Mouse (Mus musculus) neural tube, embryonic 15.5 days (tissue): ENCODE results near the gene Erc2. TPM values are rescaled to one million over a fixed set of nuclear protein-coding genes. Genes with fewer than 3 reads are reported as not detected.

Source experiments
- ATAC-seq: fragments of 200-750 bp; cut with Nextera tagmentation; 2 replicates; pipeline ENCODE4 v1.8.0; 2017; ENCODE audit warnings: mild to moderate bottlenecking, moderate TSS enrichment, moderate library complexity; ENCODE audit not compliant: low FRiP score
- H3K27ac ChIP-seq: fragments of 300-500 bp; sonication (generic); replicated peaks from 2 replicates; pipeline ENCODE4 v1.5.1; 2015; ENCODE audit warnings: mild to moderate bottlenecking, inconsistent platforms
- H3K27me3 ChIP-seq: fragments of 300-500 bp; sonication (generic); replicated peaks from 2 replicates; pipeline ENCODE4 v1.6.1; 2015; ENCODE audit warnings: inconsistent platforms
- H3K36me3 ChIP-seq: fragments of 300-500 bp; sonication (generic); 2 replicates; pipeline ENCODE4 v1.6.1; 2015; ENCODE audit warnings: inconsistent platforms
- H3K4me1 ChIP-seq: fragments of 300-500 bp; sonication (generic); 2 replicates; pipeline ENCODE4 v1.6.1; 2015; ENCODE audit warnings: inconsistent platforms
- H3K4me2 ChIP-seq: fragments of 300-500 bp; sonication (generic); 2 replicates; pipeline ENCODE4 v1.6.1; 2015; ENCODE audit warnings: inconsistent platforms, mild to moderate bottlenecking, moderate library complexity
- H3K4me3 ChIP-seq: fragments of 300-500 bp; sonication (generic); replicated peaks from 2 replicates; pipeline ENCODE4 v1.5.1; 2015; ENCODE audit warnings: mild to moderate bottlenecking, inconsistent platforms
- H3K9ac ChIP-seq: fragments of 300-500 bp; sonication (generic); replicated peaks from 2 replicates; pipeline ENCODE4 v1.6.1; 2015; ENCODE audit warnings: mild to moderate bottlenecking, inconsistent platforms
- H3K9me3 ChIP-seq: fragments of 300-500 bp; sonication (generic); replicated peaks from 2 replicates; pipeline ENCODE4 v1.6.1; 2016; ENCODE audit warnings: inconsistent platforms
- WGBS: fragments of 180-500 bp; shearing (Covaris S2); methylation state at CpG from one replicate; pipeline ENCODE4 v1.1.7; 2015; ENCODE audit warnings: mixed read lengths; 5-methylcytosine and 5-hydroxymethylcytosine counted together
- polyA plus RNA-seq: library from polyadenylated mRNA; unstranded; fragments of >200 nt; fragmentation: Nextera tagmentation; extraction: Ambion mirVana; gene quantifications from 2 replicates; pipeline ENCODE4 v1.2.1, GENCODE M21; 2015

Gene Erc2
- polyA plus RNA-seq, 1 experiment from 2014 or later: 80.3 TPM

DNA sequence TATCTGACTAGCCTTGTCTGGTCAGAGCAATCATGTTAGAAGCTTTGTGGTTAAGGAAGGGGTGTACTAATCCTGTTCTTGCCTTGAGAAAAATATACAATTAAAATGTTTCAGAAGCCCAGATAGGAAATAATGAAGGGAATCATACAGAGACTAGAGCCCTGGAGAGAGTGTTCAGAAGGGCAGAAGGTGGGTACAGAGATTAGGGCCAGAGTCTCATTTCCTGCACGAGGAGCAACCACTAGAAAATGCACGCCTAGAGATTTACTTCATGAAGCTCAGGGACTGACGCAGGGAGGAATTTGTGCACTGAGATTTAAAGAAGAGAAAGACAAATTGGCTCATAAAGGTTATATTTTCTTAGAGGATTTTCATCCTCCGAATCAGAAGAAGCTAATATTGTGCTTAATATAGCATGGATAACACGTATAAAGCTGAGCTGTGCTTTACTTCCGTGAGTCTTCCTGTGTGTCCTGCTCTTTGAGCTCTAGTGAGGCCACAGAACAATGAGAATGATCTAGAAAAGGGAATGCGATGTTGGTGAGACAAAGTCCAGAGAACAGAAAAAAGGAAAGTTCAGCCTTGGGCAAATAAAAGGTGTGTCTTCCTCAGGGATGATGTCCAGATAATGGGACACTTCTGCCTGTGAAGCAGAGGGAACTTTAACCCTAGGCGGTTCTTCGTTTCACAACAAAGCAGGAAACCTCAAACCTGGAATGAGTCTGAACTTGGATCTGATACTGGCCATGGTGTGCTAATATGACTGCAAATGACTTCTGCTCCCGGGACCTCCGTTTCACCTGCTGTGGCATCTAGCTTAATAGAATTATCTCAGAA is 45.0 kb downstream of the Erc2 start:
- H3K27ac ChIP-seq: no peak overlapping the region
- no peak overlapping the region for H3K9ac ChIP-seq
- peaks cover 7% of the 10 kb centered on the region; the same call in 1 of the 2 replicates for H3K4me1 ChIP-seq
- H3K4me3 ChIP-seq: no peak overlapping the region
- no peaks in the 10 kb centered on the region for H3K9me3 ChIP-seq
- no peak for ATAC-seq
- WGBS: 84% methylated on average over 11 of the region's 11 CpGs
- no peaks in the 10 kb centered on the region for H3K27me3 ChIP-seq
- no peak overlapping the region for H3K4me2 ChIP-seq
- H3K36me3 ChIP-seq: no peaks in the 10 kb centered on the region

DNA sequence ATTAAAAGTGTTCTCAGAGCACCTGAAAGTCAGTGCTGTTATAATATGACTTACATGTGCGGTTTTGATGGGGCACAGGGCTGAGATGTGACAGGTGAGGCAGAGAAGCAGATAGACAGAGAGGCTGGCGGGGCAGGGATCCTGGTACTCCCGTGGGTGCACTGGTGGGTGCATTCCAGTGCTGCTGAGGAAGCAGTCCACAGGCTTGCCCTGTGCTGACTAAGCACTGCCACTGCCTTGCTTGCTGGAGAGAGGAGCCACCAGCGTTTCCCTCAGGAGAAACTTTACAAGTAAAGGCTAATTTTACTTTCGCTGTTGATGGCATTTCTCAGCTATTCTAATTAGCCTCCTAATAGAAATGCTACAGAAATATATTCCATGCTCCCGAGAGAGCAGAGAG is 45.9 kb downstream of the Erc2 start:
- Histone ChIP-seq H3K4me1 (peaks cover 3% of the 10 kb centered on the region; the same call in 1 of the 2 replicates), H3K9me3 (no peaks in the 10 kb centered on the region), H3K27me3 (no peaks in the 10 kb centered on the region), H3K4me3 (no peak overlapping the region), H3K27ac (no peak overlapping the region), H3K4me2 (no peak overlapping the region), H3K9ac (no peak overlapping the region), H3K36me3 (no peaks in the 10 kb centered on the region)
- ATAC-seq: peak; percentile 38; the same call in 1 of the 2 replicates
- WGBS: 85% methylated on average over 6 of the region's 6 CpGs

DNA sequence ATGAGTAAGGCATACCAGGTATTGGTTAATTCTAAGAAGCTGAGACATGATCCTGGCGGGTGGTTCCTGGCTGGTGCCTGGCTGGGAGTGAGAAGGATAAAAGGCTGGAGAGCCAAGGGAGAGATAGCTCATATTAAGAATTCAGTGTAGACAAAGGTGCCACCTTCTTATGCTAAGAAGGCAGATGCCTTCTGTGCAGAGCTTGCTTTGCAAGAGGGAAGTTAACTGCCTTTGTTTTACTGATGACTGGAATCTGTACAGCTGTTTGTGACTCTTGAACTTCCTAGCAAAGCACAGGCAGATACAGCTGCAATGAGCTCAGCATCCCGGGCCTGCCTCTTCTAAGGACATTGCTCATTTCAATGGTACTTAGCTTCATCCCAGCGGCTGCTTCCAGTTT is 47.7 kb downstream of the Erc2 start:
- no peak for ATAC-seq
- Histone ChIP-seq H3K4me3 (no peak overlapping the region), H3K9ac (no peak overlapping the region), H3K27me3 (no peaks in the 10 kb centered on the region), H3K4me1 (peaks cover 3% of the 10 kb centered on the region; the same call in 1 of the 2 replicates), H3K36me3 (no peaks in the 10 kb centered on the region), H3K9me3 (no peaks in the 10 kb centered on the region), H3K4me2 (no peak overlapping the region), H3K27ac (no peak overlapping the region)
- WGBS: 80% methylated on average over 3 of the region's 3 CpGs

DNA sequence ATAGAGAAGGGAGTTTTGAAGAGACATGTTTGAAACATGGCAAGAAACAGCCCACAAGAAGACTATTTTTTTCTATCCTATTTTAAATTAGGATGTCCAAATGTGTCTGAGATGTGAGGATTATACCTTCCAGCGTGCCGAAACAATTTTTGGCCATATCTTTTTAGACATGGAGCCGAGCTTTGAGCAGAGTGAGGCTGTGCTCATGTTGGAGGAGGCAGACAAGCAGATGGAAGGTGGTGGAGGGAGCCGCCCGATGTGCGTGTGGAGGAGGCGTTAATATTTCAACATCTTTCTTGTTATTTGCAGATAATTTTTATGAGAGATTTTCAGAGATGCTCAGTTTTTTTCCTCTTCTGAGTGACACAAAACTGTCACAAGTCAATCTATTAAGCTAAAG is 50.5 kb downstream of the Erc2 start:
- Histone ChIP-seq H3K4me1 (peaks cover 3% of the 10 kb centered on the region; the same call in 1 of the 2 replicates), H3K9ac (no peak overlapping the region), H3K4me2 (no peak overlapping the region), H3K27me3 (no peaks in the 10 kb centered on the region), H3K36me3 (no peaks in the 10 kb centered on the region), H3K9me3 (no peaks in the 10 kb centered on the region), H3K27ac (no peak overlapping the region), H3K4me3 (no peak overlapping the region)
- WGBS: 95% methylated on average over 7 of the region's 7 CpGs
- no peak for ATAC-seq

DNA sequence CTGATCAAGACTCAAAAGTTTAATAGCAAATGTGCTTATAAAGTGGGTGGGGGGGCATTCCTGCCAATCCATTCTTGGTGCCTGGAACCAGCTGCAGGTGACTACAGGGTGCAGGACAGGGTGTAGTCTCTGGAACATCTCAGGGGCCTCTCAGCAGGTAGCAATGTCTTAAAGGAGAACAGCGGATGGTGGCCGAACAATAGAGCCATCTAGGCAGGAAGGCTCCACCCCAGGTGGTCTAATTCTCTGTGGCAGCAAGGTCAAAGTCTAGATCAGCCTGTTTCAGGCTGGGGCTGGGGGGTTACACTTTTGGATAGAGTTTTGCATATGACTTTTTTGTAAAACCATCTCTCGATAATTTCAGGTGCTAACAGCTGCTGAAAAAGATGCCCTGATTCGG is 51.9 kb downstream of the Erc2 start:
- no peaks in the 10 kb centered on the region for H3K9me3 ChIP-seq
- H3K4me1 ChIP-seq: no peaks in the 10 kb centered on the region
- ATAC-seq: no peak
- no peak overlapping the region for H3K4me2 ChIP-seq
- H3K4me3 ChIP-seq: no peak overlapping the region
- no peaks in the 10 kb centered on the region for H3K27me3 ChIP-seq
- H3K36me3 ChIP-seq: no peaks in the 10 kb centered on the region
- H3K9ac ChIP-seq: no peak overlapping the region
- 79% methylated on average over 4 of the region's 4 CpGs for WGBS
- no peak overlapping the region for H3K27ac ChIP-seq

DNA sequence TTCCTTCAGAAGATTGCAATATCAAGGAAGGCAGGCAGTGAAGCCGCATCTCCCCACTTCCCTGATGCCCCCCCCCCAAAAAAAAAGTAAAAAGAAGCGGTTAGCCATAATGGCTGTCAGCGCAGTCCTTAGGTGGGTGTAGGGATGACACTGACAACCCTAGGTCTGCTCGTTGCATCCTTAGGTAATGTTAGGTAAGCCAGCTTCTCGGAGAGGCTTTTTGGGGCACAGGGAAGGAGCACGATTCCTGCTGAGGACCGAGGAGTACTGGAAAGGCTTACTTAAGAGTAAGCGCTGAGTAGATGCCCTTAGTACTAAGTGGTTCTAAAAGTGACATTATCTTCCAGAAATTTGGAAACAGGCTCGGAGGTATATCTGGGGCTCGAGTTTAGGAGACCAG is 52.3 kb downstream of the Erc2 start:
- H3K9ac ChIP-seq: no peak overlapping the region
- 92% methylated on average over 10 of the region's 10 CpGs for WGBS
- no peak for ATAC-seq

DNA sequence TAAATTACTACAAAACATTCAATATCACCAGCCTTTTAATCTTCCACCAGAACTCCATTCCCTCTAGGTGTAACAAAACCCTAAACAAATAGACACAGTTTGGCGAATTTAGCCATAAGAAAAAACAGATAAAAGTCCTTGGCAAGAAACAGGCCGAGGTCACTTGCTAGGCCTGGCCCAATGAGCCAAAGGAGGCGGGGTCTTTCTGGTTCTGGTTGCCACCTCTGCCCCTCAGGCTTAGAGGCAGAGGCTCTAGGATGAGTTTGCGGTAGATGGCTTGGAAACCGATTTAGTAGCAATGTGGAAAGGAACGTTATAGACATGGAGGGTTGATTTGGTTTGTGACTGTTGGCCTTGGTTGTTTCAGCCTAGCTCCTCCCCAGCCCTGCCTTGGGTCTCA is 52.8 kb downstream of the Erc2 start:
- H3K9ac ChIP-seq: no peak overlapping the region
- H3K27ac ChIP-seq: no peak overlapping the region
- no peaks in the 10 kb centered on the region for H3K4me1 ChIP-seq
- no peaks in the 10 kb centered on the region for H3K27me3 ChIP-seq
- H3K9me3 ChIP-seq: no peaks in the 10 kb centered on the region
- H3K36me3 ChIP-seq: no peaks in the 10 kb centered on the region
- no peak overlapping the region for H3K4me3 ChIP-seq
- 91% methylated on average over 6 of the region's 6 CpGs for WGBS
- no peak for ATAC-seq
- no peak overlapping the region for H3K4me2 ChIP-seq

More for the DNA sequence above, 52.3 kb downstream of the Erc2 start:
- H3K36me3 ChIP-seq: no peaks in the 10 kb centered on the region
- H3K4me2 ChIP-seq: no peak overlapping the region
- no peaks in the 10 kb centered on the region for H3K27me3 ChIP-seq
- H3K4me1 ChIP-seq: no peaks in the 10 kb centered on the region
- H3K27ac ChIP-seq: no peak overlapping the region
- H3K4me3 ChIP-seq: no peak overlapping the region
- no peaks in the 10 kb centered on the region for H3K9me3 ChIP-seq

DNA sequence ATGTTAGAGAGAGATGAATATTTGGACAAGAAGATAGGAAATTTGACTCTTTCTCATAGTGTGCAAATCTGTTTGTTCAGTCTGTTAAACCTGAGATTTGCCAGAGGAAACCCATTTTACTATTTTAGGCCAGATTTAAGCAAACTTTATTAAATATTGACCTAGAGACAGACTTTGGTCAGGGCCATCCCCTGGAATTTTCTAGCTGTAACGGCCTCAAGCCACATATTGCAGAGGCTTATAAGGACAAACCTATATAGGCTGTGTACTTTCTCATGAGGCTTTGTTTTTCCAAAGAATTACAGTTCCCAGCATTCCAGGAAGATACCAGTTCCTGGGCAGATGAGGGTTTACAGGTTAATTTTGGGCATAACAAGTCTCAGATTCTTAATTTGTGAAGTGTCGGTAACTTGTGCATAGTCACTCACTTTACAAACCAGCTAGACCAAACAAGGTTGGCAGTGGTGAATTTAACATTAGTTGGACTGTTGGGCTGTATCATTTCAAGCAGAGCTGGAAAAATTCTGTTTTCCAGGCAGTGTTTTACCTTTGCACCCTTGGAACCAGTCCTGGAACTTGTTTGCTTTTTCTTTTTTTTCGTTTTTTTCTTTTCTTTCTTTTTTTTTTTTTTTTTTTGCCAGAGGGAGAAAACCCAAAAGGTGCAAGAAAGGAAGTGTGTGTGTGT is 60.3 kb downstream of the Erc2 start:
- no peak overlapping the region for H3K4me3 ChIP-seq
- H3K27ac ChIP-seq: no peak overlapping the region
- no peaks in the 10 kb centered on the region for H3K4me1 ChIP-seq
- H3K36me3 ChIP-seq: no peaks in the 10 kb centered on the region
- H3K9me3 ChIP-seq: no peaks in the 10 kb centered on the region
- no peaks in the 10 kb centered on the region for H3K27me3 ChIP-seq
- WGBS: 85% methylated on average over 3 of the region's 3 CpGs
- no peak for ATAC-seq
- H3K9ac ChIP-seq: no peak overlapping the region
- H3K4me2 ChIP-seq: no peak overlapping the region

DNA sequence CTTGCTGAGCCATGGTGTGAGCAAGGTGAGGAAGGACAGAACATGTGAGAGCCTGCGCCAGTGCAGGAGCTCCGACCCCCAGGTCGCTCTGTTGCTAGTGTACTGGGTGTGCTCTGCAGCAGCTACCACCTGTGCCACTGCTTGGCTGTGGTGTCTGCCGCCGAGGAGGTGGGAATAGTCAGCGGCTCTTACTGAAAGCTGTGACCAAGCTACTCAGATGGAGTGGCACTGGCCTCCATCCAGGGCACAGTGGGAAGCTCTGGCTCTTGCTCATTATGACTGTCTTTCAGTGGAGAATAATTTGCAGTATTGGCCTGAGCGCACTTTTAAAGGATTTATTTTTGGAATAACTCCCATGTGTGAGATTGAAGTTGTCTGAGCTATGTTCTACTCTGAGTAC is 73.6 kb downstream of the Erc2 start:
- no peak for ATAC-seq
- Histone ChIP-seq H3K36me3 (no peaks in the 10 kb centered on the region), H3K27ac (no peak overlapping the region), H3K4me3 (no peak overlapping the region), H3K9me3 (no peaks in the 10 kb centered on the region), H3K9ac (no peak overlapping the region), H3K27me3 (no peaks in the 10 kb centered on the region), H3K4me2 (no peak overlapping the region), H3K4me1 (peaks cover 7% of the 10 kb centered on the region; the same call in 1 of the 2 replicates)
- WGBS: 77% methylated on average over 7 of the region's 7 CpGs

DNA sequence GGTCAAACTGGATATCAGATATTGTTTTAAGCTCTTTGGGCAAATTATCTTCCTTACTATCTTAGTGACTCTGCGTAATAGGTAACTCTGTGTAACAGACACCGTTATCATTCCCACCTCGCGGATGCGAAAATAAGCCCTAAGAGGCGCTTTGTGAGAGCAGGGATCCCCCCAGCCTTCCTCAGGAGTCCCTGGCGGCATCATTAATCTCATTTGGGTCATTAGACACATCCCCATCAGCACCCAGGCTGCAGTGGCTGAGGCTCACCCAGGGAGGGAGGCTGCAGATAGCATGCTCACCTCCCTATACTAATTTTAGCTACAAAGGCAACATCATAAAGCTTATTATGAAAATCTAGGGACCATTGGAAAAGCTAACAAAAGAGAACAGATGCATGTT is 95.1 kb downstream of the Erc2 start:
- H3K9ac ChIP-seq: no peak overlapping the region
- WGBS: 61% methylated on average over 7 of the region's 7 CpGs
- no peak overlapping the region for H3K4me2 ChIP-seq
- no peaks in the 10 kb centered on the region for H3K27me3 ChIP-seq
- H3K36me3 ChIP-seq: no peaks in the 10 kb centered on the region
- no peaks in the 10 kb centered on the region for H3K9me3 ChIP-seq
- H3K4me1 ChIP-seq: peaks cover 7% of the 10 kb centered on the region; the same call in 1 of the 2 replicates
- H3K4me3 ChIP-seq: no peak overlapping the region
- ATAC-seq: no peak
- H3K27ac ChIP-seq: no peak overlapping the region

DNA sequence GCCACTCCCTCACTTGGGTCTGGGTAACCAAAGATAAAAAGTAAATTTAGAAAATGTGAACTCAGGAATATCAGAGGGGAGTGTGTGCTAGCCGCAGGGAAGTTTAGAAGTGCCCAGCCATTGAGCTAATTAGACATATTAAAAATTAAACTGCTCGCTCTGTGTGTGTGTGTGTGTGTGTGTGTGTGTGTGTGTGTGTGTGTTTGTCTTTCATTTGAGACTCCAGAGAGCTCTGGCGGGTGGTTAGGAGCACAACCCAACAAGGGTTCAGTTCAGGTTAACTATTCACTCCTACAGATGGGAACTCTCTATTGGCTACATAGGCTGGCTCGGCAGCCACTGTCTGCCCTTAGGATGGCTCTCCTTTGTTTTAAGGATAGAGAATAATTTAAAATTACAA is 97.4 kb downstream of the Erc2 start:
- no peak for ATAC-seq
- no peak overlapping the region for H3K27ac ChIP-seq
- no peak overlapping the region for H3K9ac ChIP-seq
- peaks cover 7% of the 10 kb centered on the region; the same call in 1 of the 2 replicates for H3K4me1 ChIP-seq
- no peaks in the 10 kb centered on the region for H3K27me3 ChIP-seq
- H3K4me3 ChIP-seq: no peak overlapping the region
- no peaks in the 10 kb centered on the region for H3K36me3 ChIP-seq
- 86% methylated on average over 4 of the region's 4 CpGs for WGBS
- no peak overlapping the region for H3K4me2 ChIP-seq
- no peaks in the 10 kb centered on the region for H3K9me3 ChIP-seq

DNA sequence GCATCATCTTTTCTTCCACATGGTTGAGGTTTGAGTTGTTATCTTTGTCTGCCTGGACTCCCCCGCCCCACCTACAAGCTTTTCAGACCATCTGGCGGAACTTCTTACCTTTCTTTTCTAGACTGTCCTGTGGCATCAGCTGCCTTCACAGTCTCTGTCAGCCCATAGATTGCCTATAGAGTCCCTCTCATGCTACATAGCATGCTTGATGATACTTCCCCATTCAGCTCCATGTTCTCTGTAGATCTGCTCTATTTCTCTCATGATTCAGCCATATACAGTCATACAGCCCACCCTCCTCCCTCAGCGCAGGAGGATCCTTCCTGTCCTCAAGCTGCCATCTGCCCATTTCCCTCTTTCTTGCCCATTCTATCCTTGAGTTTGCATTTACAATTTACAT is 98.7 kb downstream of the Erc2 start:
- Histone ChIP-seq H3K9ac (no peak overlapping the region), H3K27ac (no peak overlapping the region), H3K27me3 (no peaks in the 10 kb centered on the region), H3K4me1 (peaks cover 7% of the 10 kb centered on the region; the same call in 1 of the 2 replicates), H3K4me3 (no peak overlapping the region), H3K4me2 (no peak overlapping the region), H3K9me3 (no peaks in the 10 kb centered on the region), H3K36me3 (no peaks in the 10 kb centered on the region)
- no peak for ATAC-seq
- 98% methylated on average over 3 of the region's 3 CpGs for WGBS
